Mouse (Mus musculus): ENCODE measurements at regions not wholly inside any gene's neighbourhood (a gene's known extent, or its start where the extent isn't known, plus 50 kb on each side); places are given as distances from the start of the nearest gene placed in this dataset.

- Histone ChIP-seq H3K9me3 (replicated peaks) (no peaks in the 10 kb centered on the region), H3K36me3 (ENCODE audit: poor library complexity, severe bottlenecking) (no peaks in the 10 kb centered on the region), H3K4me1 (no peaks in the 10 kb centered on the region), H3K9ac (no peak overlapping the region), H3K27me3 (0 out of 2 replicates have a peak, but pooled peaks cover 4% of the 10 kb centered on the region), H3K4me2 (0 out of 2 replicates have a peak overlapping the region, but pooled peaks have one; percentile 32), H3K27ac (no peak overlapping the region), H3K4me3 (no peak overlapping the region)
- WGBS, result 8% methylated on average over 10 of the region's 10 CpGs
- peak; percentile 79 for ATAC-seq
These were observed 119.8 kb downstream of the Gm9195 start for GRCm38 (mm10) chr14:72371702-72372277.

DNA sequence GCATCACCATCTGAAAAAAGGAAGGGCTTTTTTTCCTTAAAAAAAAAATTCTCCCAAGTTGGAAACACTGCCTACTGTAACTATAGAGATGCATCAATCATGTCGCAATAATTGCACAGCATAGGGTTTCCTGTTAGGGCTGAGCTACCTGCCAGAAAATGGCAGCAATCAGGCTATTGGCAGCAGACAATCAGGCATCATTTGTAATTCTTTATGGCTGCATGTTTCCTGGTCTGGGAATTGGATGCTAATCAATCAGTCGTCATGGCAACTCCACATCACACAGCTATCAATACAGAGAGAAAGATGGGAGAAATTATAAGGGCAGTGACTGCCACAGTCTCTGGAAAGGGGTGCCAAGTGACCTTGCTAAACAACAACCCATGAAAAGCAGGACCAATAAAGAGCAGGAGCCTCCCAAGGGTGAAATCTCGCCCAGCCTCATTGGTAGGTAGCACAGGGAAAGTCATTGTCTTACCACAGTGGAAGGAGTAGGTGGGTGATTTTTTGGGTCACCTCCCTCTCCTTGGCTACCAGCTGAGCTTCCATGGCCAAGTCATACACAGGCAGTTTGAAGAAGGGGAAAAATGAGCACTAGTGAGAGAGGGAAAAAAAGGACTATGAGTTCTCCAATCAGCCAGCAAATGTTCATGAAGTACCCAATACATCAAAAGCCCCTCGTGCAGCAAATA, 130.7 kb downstream of the Gm9195 start:
- no peaks in the 10 kb centered on the region for H3K9me3 ChIP-seq (replicated peaks)
- no peaks in the 10 kb centered on the region for H3K36me3 ChIP-seq (ENCODE audit: poor library complexity, severe bottlenecking)
- H3K9ac ChIP-seq, result no peak overlapping the region
- H3K4me2 ChIP-seq, result no peak overlapping the region
- no peaks in the 10 kb centered on the region for H3K4me1 ChIP-seq
- no peak for ATAC-seq
- WGBS, result 83% methylated on average over 4 of the region's 4 CpGs
- no peaks in the 10 kb centered on the region for H3K27me3 ChIP-seq
- H3K4me3 ChIP-seq, result no peak overlapping the region
- no peak overlapping the region for H3K27ac ChIP-seq

- Histone ChIP-seq H3K9me3 (replicated peaks) (no peaks in the 10 kb centered on the region), H3K4me1 (no peaks in the 10 kb centered on the region), H3K27me3 (no peaks in the 10 kb centered on the region), H3K4me3 (no peak overlapping the region), H3K27ac (0 out of 2 replicates have a peak overlapping the region, but pooled peaks have one; percentile 14), H3K4me2 (no peak overlapping the region), H3K36me3 (ENCODE audit: poor library complexity, severe bottlenecking) (no peaks in the 10 kb centered on the region), H3K9ac (no peak overlapping the region)
- WGBS, result 86% methylated on average over 7 of the region's 7 CpGs
- ATAC-seq, result 0 out of 2 replicates have a peak, but pooled peaks have one; percentile 4
These were observed 131.5 kb downstream of the Gm9195 start for GRCm38 (mm10) chr14:72360181-72360580.

DNA sequence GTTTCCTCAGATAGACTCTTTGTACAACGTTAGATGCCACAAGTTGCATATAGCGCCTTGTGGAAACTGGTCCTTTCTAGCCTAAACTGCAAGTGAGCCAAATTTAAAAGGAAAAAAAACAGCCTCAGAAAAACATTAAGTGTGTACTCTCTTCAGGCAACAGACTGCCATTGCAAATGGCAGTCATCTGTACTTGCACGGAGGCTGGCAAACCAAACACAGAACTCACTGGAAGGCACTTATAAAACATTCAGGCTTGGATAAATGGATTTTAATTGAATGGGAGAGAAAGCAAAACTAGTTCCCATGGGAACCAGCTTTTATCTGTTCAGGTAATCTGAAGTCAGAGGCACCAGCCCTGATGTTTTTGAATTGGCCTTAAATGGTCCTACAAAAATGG, 133.7 kb downstream of the Gm9195 start:
- Histone ChIP-seq H3K36me3 (ENCODE audit: poor library complexity, severe bottlenecking) (no peaks in the 10 kb centered on the region), H3K4me3 (no peak overlapping the region), H3K9ac (no peak overlapping the region), H3K4me2 (no peak overlapping the region), H3K27me3 (no peaks in the 10 kb centered on the region), H3K4me1 (no peaks in the 10 kb centered on the region), H3K9me3 (replicated peaks) (no peaks in the 10 kb centered on the region), H3K27ac (no peak overlapping the region)
- no peak for ATAC-seq
- 91% methylated on average over 3 of the region's 3 CpGs for WGBS

GRCm38 (mm10) chr14:72342181-72342580, 149.5 kb downstream of the Gm9195 start:
- WGBS, result 38% methylated on average over 5 of the region's 5 CpGs
- H3K9me3 ChIP-seq (replicated peaks), result no peaks in the 10 kb centered on the region

GRCm38 (mm10) chr14:72341590-72342154, 150.0 kb downstream of the Gm9195 start:
- no peaks in the 10 kb centered on the region for H3K36me3 ChIP-seq (ENCODE audit: poor library complexity, severe bottlenecking)
- H3K9ac ChIP-seq, result no peak overlapping the region
- no peak overlapping the region for H3K27ac ChIP-seq
- peaks cover 10% of the 10 kb centered on the region for H3K4me1 ChIP-seq
- WGBS, result 43% methylated on average over 14 of the region's 14 CpGs
- ATAC-seq, result peak; percentile 66
- H3K27me3 ChIP-seq, result no peaks in the 10 kb centered on the region
- H3K4me3 ChIP-seq, result no peak overlapping the region
- H3K4me2 ChIP-seq, result peak overlapping the region; percentile 29
- H3K9me3 ChIP-seq (replicated peaks), result no peaks in the 10 kb centered on the region

More at GRCm38 (mm10) chr14:72342181-72342580, 149.5 kb downstream of the Gm9195 start:
- Histone ChIP-seq H3K4me1 (peaks cover 10% of the 10 kb centered on the region), H3K4me2 (peak overlapping the region; percentile 29), H3K4me3 (no peak overlapping the region), H3K9ac (no peak overlapping the region), H3K27me3 (no peaks in the 10 kb centered on the region), H3K27ac (no peak overlapping the region), H3K36me3 (ENCODE audit: poor library complexity, severe bottlenecking) (no peaks in the 10 kb centered on the region)
- ATAC-seq, result peak; percentile 77

DNA sequence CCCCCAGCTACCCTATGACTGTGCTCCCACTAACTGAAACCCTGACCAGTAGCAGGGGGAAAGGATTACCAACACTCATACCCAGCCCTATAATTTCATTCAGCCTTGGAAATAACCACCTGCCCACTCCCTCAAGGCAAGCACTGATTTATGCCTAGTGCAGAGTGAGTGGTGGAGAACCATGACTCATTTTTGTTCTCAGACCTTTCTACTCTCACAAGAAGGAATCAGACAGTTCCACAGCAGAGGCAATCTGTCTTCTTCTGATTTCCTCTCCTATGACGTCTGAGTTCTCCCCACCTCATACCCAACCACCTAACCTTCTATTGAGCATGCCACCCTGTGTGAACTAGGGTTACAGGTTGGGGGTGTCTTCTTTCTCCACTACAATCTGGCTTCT, 153.6 kb downstream of the Gm9195 start:
- Histone ChIP-seq H3K9ac (no peak overlapping the region), H3K27ac (no peak overlapping the region), H3K27me3 (no peaks in the 10 kb centered on the region), H3K4me1 (peaks cover 10% of the 10 kb centered on the region), H3K36me3 (ENCODE audit: poor library complexity, severe bottlenecking) (no peaks in the 10 kb centered on the region), H3K9me3 (replicated peaks) (no peaks in the 10 kb centered on the region), H3K4me3 (no peak overlapping the region), H3K4me2 (no peak overlapping the region)
- ATAC-seq, result no peak
- WGBS, result 79% methylated on average over 1 of the region's 1 CpGs

DNA sequence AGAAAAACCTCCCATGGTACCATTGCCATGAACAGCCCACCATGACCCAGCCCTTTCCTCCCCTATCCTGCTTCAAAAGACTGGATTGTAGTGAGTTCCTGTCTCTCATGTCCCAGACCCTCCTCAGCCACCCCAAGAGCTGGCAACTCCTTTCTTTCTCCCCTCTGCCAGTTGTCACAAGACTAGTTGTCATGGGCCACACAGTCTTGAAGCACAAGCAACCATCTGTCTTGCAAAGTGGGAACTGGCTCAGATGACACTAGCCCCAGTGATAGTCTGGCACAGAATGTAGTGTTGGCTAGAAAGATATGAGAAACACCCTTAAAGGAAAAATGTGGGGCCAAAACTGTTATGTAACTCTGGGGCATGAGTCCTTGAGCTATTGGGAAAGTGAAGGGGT, 187.8 kb downstream of the Gm9195 start:
- Histone ChIP-seq H3K9me3 (replicated peaks) (no peaks in the 10 kb centered on the region), H3K4me1 (no peaks in the 10 kb centered on the region), H3K9ac (no peak overlapping the region), H3K4me3 (no peak overlapping the region), H3K36me3 (ENCODE audit: poor library complexity, severe bottlenecking) (no peaks in the 10 kb centered on the region), H3K4me2 (no peak overlapping the region), H3K27ac (no peak overlapping the region), H3K27me3 (no peaks in the 10 kb centered on the region)
- ATAC-seq, result no peak; the same call in 1 of the 2 replicates

DNA sequence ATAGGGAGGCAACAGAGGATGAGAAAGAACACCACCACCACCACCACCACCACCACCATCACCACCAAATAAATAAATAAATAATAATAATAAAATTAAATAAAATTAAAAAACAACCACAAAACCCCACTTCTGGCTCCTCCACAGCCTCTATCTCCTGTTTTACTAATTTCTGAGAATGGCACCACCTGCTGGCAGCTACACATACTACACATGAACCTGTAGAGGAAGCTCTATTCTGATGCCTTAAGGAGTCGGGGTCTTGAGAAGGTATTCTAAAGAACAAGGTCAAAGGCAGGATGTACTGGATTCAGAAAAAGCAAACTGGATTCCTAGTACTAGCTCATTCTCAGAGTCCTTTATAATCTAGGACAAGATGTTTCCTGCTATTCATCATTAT, 191.6 kb downstream of the Gm9195 start:
- WGBS, result 78% methylated on average over 1 of the region's 1 CpGs
- no peaks in the 10 kb centered on the region for H3K9me3 ChIP-seq (replicated peaks)
- no peak overlapping the region for H3K4me2 ChIP-seq
- no peaks in the 10 kb centered on the region for H3K27me3 ChIP-seq
- H3K36me3 ChIP-seq (ENCODE audit: poor library complexity, severe bottlenecking), result no peaks in the 10 kb centered on the region
- H3K4me1 ChIP-seq, result no peaks in the 10 kb centered on the region
- ATAC-seq, result 0 out of 2 replicates have a peak, but pooled peaks have one; percentile 24
- no peak overlapping the region for H3K9ac ChIP-seq
- H3K4me3 ChIP-seq, result no peak overlapping the region
- no peak overlapping the region for H3K27ac ChIP-seq

- no peak overlapping the region for H3K4me3 ChIP-seq
- H3K9me3 ChIP-seq (replicated peaks), result no peaks in the 10 kb centered on the region
- H3K4me2 ChIP-seq, result no peak overlapping the region
- H3K36me3 ChIP-seq (ENCODE audit: poor library complexity, severe bottlenecking), result no peaks in the 10 kb centered on the region
- 39% methylated on average over 6 of the region's 6 CpGs for WGBS
- no peak overlapping the region for H3K9ac ChIP-seq
- H3K4me1 ChIP-seq, result no peaks in the 10 kb centered on the region
- no peak overlapping the region for H3K27ac ChIP-seq
- H3K27me3 ChIP-seq, result 0 out of 2 replicates have a peak, but pooled peaks cover 4% of the 10 kb centered on the region
- no peak for ATAC-seq
These were observed 197.0 kb downstream of the Gm9195 start for GRCm38 (mm10) chr14:72294631-72295030.

- Histone ChIP-seq H3K27ac (no peak overlapping the region), H3K9ac (no peak overlapping the region), H3K4me1 (no peaks in the 10 kb centered on the region), H3K4me3 (no peak overlapping the region), H3K9me3 (replicated peaks) (no peaks in the 10 kb centered on the region), H3K27me3 (0 out of 2 replicates have a peak, but pooled peaks cover 4% of the 10 kb centered on the region), H3K36me3 (ENCODE audit: poor library complexity, severe bottlenecking) (no peaks in the 10 kb centered on the region), H3K4me2 (no peak overlapping the region)
- WGBS, result 68% methylated on average over 9 of the region's 9 CpGs
- peak; percentile 69 for ATAC-seq
These were observed 197.8 kb downstream of the Gm9195 start for GRCm38 (mm10) chr14:72293677-72294387.
